Mouse (Mus musculus) megakaryocyte-erythroid progenitor cell, adult 5-6 weeks (primary cell): Measurements from ENCODE around the gene Ube3c. TPM values are rescaled to one million over a fixed set of nuclear protein-coding genes. Genes with fewer than 3 reads are reported as not detected.
"Not testable (repeated sequence)": the region's sequence is repeated elsewhere in the genome, so short reads cannot be mapped to it uniquely, and the experiment has no call there.

ENCODE experiments used
- ATAC-seq: replicated peaks from 2 replicates; pipeline ENCODE4 v1.8.0; 2016; ENCODE audit warnings: mild to moderate bottlenecking, inconsistent platforms; ENCODE audit not compliant: severe bottlenecking, poor library complexity, low FRiP score, low TSS enrichment
- total RNA-seq, 2 experiments: library from RNA; stranded (forward) in 1 of 2; stranded (reverse) in 1 of 2; fragments of 200-1000, 215-1000 nt in 1 of 2; fragments of >200 nt in 1 of 2; fragmentation: Nextera tagmentation in 1 of 2; gene quantifications; 2 replicates each; pipeline ENCODE4 v1.2.3; 2014 to 2017

Ube3c gene
- total RNA-seq, 2 experiments from 2014 or later: 31.6 to 42.0 TPM

GRCm38 (mm10) chr5:29661246-29661645 lies 92.2 kb downstream of the Ube3c start:
- not testable (repeated sequence) for ATAC-seq

DNA sequence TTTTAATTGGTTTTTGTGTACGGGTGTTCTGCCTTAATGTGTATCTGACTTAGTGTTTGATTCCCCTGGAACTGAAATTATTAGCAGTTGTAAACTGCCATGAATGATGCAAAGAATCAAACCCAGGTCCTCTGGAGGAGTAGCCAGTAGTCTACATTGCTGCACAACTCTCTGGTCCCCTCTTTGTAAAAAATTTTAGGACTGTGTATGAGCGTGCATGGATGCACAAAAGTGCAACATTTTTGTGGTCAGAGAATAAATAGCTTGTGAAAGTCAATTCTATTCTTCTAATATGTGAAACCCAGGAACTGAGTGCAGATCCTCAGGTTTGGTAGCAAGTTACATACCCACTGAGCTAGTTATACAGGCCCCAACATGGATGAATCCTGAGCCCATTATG lies 96.3 kb downstream of the Ube3c start:
- ATAC-seq: no peak

DNA sequence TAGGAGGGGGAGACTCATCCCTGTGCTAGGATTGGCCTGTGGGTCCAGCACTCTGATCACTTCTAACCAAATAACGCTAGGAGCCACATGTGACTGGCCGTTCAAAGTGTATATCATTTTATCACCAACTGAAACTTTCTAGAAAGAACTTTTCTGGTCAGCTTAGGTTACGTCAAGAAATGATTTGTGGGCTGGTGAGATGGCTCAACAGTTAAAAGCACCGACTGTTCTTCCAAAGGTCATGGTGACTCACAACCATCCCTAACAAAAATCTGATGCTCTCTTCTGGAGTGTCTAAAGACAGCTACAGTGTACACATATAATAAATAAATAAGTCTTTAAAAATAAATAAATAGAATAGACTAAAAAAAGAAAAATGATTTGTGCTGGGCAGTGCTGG lies 103.5 kb downstream of the Ube3c start:
- no peak for ATAC-seq

DNA sequence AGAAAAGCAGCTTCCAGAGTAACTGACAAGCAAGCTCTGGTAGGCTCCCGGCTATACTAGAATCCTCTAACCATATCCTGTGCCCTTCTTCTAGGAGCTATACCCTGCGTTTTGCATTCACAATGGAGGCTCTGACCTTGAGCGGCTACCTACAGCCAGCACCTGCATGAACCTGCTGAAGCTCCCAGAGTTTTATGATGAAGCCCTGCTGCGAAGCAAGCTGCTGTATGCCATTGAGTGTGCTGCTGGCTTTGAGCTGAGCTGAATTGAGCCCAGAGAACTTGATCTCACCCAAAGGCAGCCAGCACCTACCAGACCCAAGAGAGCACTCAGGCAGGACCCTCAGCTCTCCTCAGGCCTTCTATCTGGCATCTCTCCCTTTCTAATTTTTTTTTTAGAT lies 105.3 kb downstream of the Ube3c start:
- ATAC-seq: no peak

DNA sequence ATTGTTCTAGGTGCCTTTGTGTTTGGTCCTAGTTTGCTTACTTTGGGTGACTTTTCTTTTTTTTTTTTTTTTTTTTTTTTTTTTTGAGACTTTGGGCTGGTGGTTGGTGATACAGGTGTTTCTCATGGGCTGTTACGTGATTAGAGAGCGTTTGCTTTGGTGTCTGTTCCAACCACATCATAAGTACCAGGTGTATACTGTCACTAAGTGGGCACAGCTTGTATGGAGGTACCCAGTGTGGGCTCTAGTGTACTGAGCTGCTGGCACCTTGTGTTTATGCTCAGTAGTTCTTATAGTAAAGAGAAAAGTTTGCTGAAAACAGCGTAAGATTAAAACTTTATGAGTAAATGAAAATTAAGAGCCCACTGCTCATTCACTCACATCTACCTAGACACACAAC lies 107.4 kb downstream of the Ube3c start:
- no peak for ATAC-seq

GRCm38 (mm10) chr5:29685085-29685484 lies 116.0 kb downstream of the Ube3c start:
- 0 out of 2 replicates have a peak, but pooled peaks have one; percentile 55 for ATAC-seq

GRCm38 (mm10) chr5:29687671-29688070 lies 118.6 kb downstream of the Ube3c start:
- peak; percentile 75 for ATAC-seq

DNA sequence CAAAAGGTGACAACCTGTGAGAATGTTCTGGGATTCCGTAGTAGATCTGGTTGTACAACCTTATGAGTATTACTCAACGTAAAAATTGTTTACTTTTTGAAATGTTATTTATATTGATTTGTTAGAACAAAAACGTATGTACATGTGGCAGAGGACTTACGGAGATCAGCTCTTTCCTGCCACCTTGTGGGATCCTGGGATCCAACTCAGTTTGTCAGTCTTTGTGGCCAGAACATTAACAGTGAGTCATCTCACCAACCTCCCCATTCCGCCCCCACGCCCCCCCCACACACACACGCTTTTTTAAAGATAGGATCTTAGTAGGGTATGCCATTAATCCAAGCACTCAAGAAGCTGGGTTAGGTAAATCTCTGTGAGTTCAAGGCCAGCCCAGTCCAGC lies 119.3 kb downstream of the Ube3c start:
- no peak for ATAC-seq

GRCm38 (mm10) chr5:29698493-29698892 lies 129.5 kb downstream of the Ube3c start:
- no peak for ATAC-seq

DNA sequence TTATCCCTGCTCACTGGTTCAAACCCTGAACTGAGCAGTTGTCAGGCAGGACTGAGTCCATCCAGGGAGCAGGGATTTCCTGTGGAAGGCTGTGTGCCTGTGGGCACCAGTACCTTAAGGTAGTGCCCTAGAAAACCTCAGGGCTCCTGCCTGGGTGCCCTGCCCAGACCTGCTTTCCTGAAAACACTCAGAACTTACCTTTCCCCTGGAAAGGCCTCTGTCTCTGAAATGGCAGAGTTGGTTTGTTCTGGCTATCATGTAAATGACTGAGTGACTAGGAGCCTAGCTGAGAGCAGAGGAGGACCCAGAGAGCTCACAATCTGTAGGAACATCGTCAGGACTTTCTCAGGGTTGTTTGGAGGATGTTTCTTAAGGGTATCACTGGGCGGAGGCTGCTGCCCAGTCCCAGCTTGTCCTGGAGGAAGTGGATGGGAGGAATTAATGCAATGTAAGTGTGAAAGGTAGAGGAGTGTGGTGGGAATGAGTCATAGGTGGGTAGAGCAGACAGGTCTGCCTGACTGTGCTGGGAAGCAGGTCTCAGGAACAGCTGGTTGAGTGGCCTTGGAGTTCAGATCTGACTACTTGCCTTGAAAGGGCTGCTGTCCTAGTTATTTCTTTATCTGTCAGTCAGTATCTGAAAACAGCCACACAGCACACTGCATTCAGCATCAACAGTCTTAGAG lies 130.6 kb downstream of the Ube3c start:
- no peak for ATAC-seq

DNA sequence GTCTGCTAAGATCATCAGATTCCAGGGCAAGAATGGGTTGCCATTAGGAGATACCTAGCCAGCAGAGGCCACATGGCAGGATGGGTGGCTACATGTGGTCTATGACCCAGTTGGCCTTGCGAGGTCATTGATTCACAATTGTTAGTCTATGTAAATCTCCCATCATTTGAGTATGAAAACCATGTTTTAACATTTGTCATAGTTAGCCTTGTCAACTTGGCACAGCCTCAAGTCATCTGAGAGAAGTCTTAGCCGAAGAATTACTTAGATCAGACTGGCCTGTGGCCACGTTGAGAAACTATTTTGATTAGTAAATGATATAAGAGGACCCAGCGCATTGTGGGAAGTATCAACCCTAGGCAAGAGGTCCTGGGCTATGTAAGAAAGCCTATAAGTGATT lies 138.2 kb downstream of the Ube3c start:
- no peak for ATAC-seq

- ATAC-seq: no peak
Measured at GRCm38 (mm10) chr5:29708258-29708657, 139.2 kb downstream of the Ube3c start.

DNA sequence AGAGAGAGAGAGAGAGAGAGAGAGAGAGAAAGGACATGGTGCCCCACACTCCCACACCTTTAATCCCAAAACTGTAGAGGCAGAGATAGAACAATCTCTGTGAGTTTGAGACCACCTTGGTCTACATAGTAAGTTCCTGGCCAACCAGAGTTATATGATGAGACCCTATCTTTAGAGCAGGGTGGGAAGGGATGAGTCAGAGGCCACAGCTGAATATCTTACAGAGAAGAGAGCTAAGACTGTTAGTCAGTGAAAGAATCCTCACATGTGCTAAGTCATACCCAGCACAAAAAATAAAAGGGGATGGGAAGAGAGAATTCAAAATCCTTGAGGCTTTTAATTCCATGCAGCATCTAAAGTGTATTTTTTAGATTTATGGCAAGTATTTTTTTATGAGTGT lies 142.6 kb downstream of the Ube3c start:
- no peak for ATAC-seq

GRCm38 (mm10) chr5:29712906-29713305 lies 143.9 kb downstream of the Ube3c start:
- no peak for ATAC-seq

DNA sequence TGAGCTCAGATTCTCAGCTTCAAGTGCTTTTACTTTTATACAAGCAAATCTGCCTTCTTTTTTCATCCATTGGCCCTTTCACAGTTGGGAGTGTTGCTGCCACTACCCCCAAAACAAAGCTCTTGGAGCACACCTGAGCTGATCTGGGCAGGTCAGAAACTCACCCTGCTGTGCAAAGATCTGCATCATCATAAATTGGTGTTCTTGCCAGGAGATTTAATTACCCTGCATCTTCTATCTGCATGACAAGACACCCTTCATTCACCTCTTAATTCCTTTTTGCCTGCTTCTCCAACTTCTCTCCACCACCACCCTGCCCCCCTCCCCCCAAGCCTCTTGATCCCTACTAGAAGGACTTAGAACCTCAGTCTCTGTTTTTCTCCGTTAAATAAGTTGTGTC lies 152.1 kb downstream of the Ube3c start:
- no peak for ATAC-seq

DNA sequence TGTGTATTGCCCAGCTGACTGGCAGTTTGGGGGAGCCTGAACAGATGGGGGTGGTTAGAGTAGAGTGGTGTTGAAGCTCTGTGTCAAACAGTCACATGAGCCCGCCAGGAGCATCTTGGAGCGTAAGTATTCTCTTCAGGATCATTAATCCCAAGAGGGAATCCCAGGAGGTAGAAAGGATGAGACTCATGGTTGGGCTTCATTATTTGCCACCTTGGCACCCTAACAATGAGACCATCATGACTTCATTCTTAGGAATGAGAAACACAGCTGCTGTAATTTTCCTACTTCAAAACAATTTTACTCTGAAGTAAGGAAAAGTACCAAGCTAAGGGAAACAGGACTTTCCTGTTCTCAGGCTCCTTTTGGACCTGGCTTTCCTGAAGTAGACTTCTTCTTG lies 156.3 kb downstream of the Ube3c start:
- ATAC-seq: no peak

Other genes starting within 250 kb of the Ube3c start
- gene Lmbr1, start 190.9 kb upstream of the Ube3c start, total RNA-seq (2014; fragmentation: Nextera tagmentation): 1.4 and 1.7 TPM in 2 replicates
- 6.2 and 10.0 TPM in 2 replicates for gene Lmbr1, start 190.9 kb upstream of the Ube3c start, total RNA-seq (2017)
- 17.5 and 19.8 TPM in 2 replicates for gene Nom1, start 134.6 kb upstream of the Ube3c start, total RNA-seq (2014; fragmentation: Nextera tagmentation)
- gene Nom1, start 134.6 kb upstream of the Ube3c start, total RNA-seq (2017): 23.2 and 38.0 TPM in 2 replicates
- not detected in 2 replicates for gene Mnx1, start 90.8 kb upstream of the Ube3c start, total RNA-seq (2014; fragmentation: Nextera tagmentation)
- gene Mnx1, start 90.8 kb upstream of the Ube3c start, total RNA-seq (2017): not detected in 2 replicates
- gene Dnajb6, start 166.4 kb downstream of the Ube3c start, total RNA-seq (2014; fragmentation: Nextera tagmentation): 97.2 and 115 TPM in 2 replicates
- gene Dnajb6, start 166.4 kb downstream of the Ube3c start, total RNA-seq (2017): 142 and 171 TPM in 2 replicates
- not detected in 2 replicates for gene Gm5129, start 166.7 kb downstream of the Ube3c start, total RNA-seq (2014; fragmentation: Nextera tagmentation)
- 18.6 TPM in 1 of 2 replicates, not detected in the other for gene Gm5129, start 166.7 kb downstream of the Ube3c start, total RNA-seq (2017)